Mouse (Mus musculus): Measurements from ENCODE around the gene Prtn3. TPM values are rescaled to one million over a fixed set of nuclear protein-coding genes. Genes with fewer than 3 reads are reported as not detected.

Prtn3 gene
- total RNA-seq, 2 experiments from 2014 or later, result 114 to 449 TPM

DNA sequence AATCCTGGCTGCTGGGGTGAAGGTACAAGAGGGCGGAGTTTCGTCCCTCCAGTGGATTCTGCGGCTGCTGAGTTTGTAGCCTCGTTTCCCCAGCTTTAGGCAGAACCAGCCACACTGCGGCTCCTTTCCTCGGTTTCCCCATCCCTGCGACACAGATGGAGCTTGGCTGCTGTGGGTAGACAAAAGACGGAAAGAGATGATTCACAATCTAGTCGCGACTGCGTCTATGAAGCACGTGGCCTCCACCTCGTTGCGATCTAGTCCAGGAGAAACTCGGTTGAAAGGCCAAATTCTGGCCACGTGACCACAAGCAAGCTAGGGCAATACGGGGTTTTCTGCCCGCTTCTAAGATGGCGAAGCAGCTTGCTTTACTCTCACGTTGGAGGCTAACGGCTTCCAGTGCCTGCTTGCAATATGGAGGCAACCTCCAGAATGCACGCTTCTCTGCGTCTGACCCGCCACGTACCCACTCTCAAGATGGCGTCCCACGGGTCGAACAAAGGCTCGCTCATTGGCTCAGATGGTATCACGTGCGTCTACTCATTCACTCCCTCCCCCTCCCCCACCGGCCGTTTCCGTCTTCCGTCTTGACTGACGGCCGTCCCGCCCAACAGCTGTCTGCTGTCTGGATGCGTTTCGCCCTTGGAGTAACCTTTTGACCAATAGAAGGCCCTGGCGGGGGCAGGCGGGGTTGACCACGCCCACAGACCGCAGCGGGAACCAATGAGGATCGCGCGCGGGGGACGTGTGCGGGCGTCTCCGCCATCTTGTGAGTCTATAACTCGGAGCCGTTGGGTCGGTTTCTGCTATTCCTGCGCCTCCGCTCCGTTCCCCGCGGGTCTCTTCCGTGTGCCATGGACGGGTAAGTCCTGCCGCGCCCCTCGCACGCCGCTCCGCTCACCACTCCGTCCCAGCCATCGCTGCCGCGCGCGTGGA is 20.1 kb upstream of the Prtn3 start, which contains the start of gene Ptbp1:
Ptbp1 (plus strand) TSS at position 568 of the 936 bp plus-strand sequence.
- peak; percentile 88 for ATAC-seq (replicated peaks; ENCODE audit: low FRiP score, poor library complexity, severe bottlenecking)

DNA sequence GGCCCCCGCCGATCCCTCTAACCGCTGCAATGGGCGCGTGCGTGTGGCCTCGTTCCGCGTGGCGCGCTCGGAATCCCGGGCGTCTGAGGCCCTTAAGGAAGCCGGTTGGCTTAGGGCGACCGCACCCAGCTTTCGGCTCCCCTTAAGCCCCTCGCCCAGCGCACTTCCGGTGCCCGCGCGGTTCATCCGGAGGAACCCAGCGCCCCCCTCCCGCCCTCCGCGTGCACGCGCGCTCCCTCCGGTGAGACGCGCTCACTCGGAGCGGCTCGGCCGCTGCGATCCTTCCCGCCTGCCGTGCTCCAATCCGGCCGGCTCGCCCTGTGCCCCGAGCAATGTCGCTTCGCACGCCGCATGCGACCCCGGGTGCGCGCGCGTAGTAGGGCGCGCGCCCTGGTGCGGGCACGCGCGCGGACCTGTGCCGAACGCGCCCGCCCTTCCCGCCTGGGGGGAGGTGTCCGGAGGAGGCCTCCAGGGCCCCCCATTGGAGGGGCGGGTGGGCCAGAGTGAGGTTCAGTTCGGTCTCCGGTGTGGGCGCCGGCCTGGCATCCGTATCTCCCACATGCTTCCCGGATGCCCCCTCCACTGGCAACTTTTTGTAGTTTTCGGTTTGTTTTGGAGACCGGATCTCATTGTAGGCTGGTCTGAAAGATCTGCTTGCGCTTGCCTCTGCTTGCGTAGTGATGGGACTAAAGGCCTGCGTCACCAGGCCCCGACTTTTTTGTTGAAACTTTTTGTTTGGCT is 19.3 kb upstream of the Prtn3 start:
- ATAC-seq (replicated peaks; ENCODE audit: low FRiP score, poor library complexity, severe bottlenecking), result peak; percentile 5; the same call in 1 of the 2 replicates

DNA sequence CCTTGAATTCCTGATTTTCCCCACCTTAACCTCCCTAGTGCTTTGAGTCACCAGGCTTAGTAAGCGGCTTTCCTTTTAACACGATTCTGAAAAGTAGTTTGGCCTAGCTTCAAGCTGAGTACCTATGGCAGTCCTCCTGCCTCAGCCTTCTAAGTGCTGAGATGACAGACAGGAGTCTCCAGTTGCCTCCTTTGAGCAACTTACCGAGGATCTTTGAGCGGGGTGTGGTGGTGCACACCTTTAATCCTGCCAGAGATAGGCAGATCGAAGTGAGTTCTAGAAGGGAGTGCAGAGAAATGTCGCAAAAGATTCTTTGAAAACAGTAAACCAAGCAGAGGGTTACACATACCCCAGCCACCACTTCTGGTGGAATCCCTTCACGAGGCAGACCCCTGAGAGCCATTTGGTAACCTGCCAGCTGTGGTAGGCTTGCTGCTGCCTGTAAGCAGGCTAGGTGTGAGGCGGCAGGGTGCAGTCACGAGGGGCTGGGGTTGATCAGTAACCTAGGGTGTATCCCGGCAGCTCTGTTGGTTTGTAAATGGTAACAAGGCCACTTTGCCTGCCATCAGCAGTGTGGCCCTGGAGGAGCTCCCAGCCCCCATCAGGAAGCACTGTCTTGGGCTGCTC is 18.6 kb upstream of the Prtn3 start:
- 0 out of 2 replicates have a peak, but pooled peaks have one; percentile 15 for ATAC-seq (replicated peaks; ENCODE audit: low FRiP score, poor library complexity, severe bottlenecking)

DNA sequence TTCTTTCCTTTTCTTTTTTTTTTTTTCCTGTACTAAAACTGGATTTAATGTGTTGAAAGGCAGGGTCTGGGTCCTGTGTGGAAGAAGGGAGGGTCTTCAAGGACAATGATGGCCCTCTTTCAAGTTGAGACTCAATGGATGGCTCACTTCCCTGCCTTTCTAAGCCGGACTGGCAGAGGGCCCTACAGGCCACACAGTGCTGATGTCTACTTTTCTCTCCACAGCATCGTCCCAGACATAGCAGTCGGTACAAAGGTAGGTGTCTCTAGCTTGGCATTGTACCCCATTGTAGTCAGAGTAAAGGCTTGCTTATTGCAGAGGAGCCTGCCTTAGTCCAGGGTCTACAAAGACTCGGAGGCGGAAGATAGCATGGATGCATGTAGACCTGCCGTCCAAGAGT is 18.0 kb upstream of the Prtn3 start:
- ATAC-seq (replicated peaks; ENCODE audit: low FRiP score, poor library complexity, severe bottlenecking), result no peak

DNA sequence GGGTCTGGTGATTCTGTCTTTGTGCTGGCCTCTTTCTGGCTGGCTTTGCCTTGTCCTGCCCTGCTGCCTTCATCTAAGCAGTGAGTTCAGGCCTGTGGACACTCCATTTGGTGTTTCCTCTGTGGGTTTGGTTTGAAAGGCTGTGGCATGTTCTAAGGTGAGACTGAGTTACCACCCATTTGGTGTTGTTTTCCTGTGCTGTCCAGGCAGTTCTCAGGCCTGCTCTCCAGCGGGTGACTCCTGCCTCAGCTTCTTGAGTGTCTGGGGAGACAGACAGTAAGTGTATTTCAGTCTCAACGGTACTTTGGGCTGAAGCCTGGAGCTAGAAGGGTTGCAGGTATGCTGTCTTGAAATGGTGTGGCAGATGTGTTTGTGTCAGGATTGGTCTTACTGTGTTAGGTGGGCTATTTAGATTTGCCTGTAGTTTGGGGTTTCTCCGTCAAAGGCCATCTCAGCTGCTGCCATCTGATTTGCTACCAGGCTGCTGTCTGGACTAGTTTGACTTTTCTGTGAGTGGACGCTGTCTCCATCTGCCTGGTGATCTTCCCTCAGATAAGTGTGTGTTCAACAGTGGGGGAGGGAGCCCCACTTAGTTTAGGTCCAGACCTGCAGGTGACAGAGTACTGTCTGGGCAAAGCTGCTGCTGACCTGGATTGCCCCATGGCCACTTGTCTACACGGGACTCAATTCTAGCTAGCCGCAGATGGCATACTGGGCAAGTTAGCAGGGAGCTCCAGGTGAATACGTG is 17.4 kb upstream of the Prtn3 start:
- ATAC-seq (replicated peaks; ENCODE audit: low FRiP score, poor library complexity, severe bottlenecking), result no peak

DNA sequence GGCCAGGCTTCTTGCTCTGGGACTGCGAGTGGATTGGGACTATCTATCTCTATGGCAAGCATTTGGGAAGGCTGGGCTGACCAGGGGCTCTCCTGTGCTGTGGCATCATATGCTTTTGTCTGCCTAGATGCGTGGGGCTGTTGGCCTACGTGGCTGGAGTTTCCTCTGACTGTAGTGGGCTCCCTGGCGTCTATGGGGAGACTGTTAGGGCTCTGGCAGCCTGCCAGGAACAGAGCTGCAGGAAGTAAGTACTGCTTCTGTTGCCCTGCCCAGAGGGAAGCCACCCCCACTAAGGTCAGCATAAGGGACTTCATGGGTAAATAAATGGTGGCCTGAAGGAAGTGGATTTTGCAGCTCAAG is 16.8 kb upstream of the Prtn3 start:
- no peak for ATAC-seq (replicated peaks; ENCODE audit: low FRiP score, poor library complexity, severe bottlenecking)

DNA sequence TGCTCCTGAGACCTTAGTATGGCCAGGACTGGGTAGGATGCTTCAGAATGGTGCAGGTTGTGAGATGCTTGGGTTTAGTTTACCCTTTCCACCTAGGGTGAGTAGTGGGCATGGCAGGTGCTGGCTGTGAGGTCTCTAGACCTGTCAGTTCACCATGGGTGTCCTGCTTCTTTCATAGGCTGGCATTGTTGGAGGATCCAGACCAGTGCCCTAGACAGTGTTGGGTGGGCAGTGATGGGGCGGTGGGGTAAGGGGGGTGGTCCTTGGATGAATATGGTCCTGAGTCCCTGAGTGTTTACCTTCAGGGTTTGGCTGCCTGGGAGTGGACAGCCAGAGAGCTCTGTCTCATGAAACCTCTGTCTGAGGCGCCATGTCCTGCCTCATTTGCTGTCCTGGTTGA is 16.4 kb upstream of the Prtn3 start:
- no peak for ATAC-seq (replicated peaks; ENCODE audit: low FRiP score, poor library complexity, severe bottlenecking)

DNA sequence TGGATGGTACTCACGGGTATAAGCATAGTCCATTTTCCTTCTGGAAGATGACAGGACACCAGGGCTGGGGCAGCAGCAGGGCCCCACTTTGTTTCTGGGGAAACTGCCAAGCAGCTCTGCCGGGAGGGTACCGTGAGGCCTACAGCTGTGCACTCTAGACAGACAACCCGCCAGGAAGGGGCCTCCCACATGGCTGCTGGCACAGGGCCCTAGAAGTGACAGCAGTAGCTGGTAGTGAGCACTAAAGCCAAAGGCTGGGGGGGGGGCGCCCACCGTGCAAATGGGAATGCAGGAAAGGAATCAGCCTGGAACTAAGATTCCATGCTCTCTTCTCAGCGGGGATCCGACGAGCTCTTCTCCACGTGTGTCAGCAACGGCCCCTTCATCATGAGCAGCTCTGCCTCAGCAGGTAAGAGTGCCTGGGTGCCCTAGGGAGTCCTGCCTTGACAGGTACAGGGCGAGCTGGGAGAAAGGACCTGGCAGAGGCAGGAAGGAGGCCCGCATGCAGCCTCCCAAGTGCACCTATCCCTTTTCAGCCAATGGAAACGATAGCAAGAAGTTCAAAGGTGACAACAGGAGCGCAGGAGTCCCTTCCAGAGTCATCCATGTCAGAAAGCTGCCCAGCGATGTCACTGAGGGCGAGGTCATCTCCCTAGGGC is 15.7 kb upstream of the Prtn3 start:
- no peak for ATAC-seq (replicated peaks; ENCODE audit: low FRiP score, poor library complexity, severe bottlenecking)

DNA sequence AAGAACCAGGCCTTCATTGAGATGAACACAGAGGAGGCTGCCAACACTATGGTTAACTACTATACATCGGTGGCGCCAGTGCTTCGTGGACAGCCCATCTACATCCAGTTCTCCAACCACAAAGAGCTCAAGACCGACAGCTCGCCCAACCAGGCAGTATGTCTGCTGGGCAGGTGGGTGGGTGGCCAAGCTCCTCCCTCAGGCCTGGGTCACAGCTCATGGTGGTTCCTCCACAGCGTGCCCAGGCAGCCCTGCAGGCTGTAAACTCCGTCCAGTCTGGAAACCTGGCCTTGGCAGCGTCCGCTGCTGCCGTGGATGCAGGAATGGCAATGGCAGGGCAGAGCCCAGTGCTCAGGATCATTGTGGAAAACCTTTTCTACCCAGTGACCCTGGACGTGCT is 15.2 kb upstream of the Prtn3 start:
- ATAC-seq (replicated peaks; ENCODE audit: low FRiP score, poor library complexity, severe bottlenecking), result no peak

DNA sequence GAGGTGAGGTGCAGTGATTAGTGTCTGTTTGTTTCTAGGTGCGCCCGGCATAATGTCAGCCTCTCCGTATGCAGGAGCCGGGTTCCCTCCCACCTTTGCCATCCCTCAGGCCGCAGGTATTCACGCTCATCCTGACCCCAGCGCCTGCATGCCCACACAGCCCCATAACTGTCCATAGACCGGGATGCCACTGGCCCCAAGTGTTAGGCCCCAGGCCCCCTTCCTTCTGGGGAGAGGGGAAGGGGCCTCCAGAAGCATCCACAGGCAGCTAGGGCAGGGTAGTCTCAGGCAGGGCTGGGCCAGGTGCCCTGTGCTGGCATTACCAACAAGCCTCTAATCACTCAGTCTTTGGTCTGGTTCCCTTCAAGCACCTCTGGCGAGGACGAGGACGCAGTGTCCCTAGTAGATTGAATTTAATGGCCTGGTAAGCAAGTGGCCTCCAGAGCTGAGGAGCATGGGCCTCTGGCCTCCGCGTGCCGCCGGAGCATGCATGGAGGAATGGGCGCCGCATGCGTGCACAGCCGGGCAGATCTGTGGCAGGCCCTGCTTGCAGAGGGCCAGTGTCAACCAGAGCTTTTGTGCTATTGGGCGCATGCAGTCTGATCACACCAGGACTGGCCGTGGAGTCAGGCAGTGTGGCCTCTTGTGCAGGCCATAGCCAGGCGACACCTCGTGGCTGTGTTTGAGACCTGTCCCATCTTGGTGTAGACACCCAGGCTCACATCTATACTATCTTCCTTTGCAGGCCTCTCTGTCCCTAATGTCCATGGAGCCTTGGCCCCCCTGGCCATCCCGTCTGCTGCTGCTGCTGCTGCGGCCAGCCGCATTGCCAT is 14.0 kb upstream of the Prtn3 start:
- ATAC-seq (replicated peaks; ENCODE audit: low FRiP score, poor library complexity, severe bottlenecking), result no peak

DNA sequence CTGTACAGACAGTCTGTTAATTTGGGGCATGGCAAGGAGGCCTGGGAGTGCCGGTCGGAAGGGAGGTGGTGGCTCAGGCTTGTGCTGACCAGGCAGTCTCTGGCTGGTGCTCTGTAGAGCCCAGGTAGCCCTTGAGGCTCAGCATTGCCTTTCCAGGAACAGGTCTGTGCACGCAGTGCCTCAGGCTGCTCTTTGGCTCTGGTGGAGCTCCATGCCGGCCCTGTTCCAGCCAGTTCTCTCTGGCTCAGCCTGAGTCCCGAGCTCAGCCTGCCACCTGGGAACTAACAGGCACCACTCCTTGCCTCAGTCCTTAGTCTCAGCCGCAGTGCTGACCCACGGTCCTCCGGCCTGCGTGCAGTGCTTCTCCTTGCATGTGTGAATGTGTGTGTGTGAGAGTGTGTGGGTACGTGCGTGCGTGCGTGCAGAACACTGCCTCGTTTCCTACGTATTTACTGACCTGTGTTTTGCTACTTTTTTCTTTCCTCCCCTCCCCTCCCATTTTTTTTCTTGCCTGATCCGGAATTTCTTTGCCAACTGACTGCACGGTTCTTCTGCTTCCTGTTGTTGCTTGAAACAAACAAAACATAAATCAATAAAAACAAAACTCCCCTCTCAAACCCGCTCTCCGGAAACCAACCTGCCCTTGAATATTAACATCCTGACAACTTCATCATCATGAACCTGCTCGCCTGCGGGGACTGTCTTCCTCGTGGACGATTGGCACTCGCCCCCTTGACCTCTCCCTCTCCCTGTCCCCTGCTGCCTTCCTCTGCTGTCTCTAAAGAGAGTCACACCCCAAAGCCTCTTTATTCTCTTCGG is 12.8 kb upstream of the Prtn3 start:
- no peak for ATAC-seq (replicated peaks; ENCODE audit: low FRiP score, poor library complexity, severe bottlenecking)

DNA sequence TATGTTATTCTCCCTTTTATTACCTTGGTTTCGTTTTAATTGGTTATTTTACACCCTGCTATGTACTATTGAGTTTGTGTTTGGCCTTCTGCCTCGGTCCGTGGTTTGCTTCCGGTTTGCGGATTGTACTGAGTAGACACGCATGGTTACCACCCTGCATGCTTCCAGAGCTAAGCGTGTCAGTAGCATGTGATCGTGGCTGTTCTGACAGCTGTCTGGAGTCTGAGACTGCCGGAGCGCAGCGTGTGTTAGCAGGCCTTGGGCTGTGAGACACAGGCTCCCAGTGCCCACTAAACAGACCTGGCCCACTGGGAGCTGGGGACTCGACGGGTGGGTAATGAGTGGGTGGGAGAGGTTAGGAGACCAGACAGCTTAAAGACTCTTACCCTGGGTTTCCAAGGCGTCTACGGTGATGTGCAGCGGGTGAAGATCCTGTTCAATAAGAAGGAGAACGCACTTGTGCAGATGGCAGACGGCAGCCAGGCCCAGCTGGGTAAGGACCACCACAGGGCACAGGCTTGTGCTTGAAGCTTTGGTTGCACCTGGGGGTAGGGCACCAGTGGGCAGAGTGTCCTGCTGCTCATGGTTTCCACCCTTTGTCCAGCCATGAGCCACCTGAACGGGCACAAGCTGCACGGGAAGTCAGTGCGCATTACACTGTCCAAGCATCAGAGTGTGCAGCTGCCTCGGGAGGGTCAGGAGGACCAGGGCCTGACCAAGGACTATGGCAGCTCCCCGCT is 12.1 kb upstream of the Prtn3 start:
- no peak for ATAC-seq (replicated peaks; ENCODE audit: low FRiP score, poor library complexity, severe bottlenecking)

DNA sequence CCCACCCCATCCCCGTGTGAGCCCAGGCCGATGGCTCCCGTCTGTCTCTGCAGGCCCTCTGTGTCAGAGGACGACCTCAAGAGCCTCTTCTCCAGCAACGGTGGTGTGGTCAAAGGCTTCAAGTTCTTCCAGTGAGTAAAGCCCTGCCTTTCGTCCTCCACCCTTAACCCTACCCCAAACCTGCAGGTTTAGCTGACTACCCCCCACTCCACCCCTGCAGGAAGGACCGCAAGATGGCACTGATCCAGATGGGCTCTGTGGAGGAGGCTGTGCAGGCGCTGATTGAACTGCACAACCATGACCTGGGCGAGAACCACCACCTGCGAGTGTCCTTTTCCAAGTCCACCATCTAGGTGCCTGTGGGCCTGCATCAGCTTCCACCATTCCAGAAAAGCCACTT is 11.4 kb upstream of the Prtn3 start:
- no peak for ATAC-seq (replicated peaks; ENCODE audit: low FRiP score, poor library complexity, severe bottlenecking)

DNA sequence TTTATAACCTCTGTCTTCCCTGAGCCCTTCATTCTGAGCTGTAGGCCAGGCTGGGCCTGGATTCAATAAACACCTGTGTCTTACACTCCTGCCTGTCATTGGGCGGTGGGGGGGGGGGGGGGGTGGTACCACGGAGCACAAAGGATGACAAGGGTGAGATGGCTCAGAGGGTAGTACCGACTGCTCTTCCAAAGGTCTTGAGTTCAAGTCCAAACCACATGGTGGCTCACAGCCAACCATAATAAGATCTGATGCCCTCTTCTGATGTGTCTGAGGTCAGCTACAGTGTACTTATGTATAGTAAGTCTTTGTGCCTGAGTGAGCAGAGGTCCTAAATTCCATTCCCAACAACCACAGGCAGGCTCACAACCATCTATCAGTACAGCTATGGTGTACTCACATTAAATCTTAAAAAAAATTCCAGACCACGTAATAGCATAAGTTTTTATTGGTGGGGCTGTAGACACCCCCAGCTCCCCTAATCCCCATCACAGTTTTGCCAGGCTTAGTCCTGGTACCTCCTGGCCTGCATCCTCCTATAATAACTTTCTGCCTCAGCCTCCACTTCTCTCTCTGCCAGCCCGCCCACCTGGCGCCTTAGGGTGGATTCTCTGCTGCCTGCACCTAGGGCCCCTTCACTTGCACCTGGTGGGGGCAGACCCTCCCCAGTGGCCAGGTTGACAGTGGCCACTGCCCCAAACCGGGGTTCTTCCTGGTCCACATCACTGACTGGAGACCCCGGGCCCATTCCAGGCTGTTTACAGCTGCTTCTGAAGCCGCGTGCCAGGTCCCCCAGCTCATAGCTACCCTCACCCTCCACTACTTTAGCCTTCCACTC is 9.7 kb upstream of the Prtn3 start:
- no peak for ATAC-seq (replicated peaks; ENCODE audit: low FRiP score, poor library complexity, severe bottlenecking)

DNA sequence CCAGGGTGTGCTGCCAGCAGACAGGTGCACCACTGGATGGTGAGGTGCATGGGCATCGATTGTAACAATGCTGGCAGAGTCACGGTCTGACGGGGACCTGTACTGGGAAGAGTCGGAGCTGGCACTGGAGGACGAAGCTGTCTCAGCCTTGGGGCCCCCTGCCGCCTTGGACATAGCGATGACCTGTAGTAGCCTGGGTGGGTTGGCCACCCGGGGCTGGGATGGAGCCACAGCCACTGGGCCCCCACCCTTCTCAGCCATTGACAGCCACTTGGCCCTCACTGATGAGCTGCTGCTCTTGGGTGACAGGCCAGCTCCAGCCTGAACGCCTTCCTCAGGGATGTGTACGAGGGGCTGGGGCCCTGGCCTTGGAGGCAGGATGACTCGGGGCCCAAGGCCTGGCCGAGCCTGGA is 9.1 kb upstream of the Prtn3 start:
- no peak for ATAC-seq (replicated peaks; ENCODE audit: low FRiP score, poor library complexity, severe bottlenecking)

DNA sequence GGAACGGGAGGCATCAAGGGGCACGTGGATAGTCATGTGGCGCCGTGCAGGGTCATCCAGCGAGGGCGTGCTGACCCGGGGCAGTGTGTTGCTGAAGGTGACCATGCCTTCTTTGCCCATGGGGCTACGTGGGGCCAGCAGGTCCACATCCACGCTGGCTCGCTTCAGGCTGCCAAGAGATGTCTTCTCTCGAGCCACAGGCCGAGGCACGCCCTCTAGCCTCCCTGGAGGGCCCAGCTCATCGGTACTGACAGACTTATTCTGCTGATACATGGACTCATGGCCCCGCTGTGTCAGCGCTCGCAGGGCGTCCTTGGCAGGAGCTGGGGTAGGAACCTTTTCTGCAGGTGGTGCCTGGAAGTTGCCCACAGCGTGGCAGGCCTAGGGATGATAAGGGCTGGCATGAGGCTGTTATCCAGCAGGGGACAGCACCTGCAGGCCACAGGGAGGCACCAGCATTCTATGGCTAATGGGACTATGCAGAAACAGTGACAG is 8.4 kb upstream of the Prtn3 start:
- no peak for ATAC-seq (replicated peaks; ENCODE audit: low FRiP score, poor library complexity, severe bottlenecking)
